Mouse (Mus musculus): ENCODE data around the gene Pecr. TPM values are rescaled to one million over a fixed set of nuclear protein-coding genes. Genes with fewer than 3 reads are reported as not detected.
"Not testable (repeated sequence)": the region's sequence is repeated elsewhere in the genome, so short reads cannot be mapped to it uniquely, and the experiment has no call there.

Gene Pecr
- polyA plus RNA-seq, 1 experiment, result 4.5 TPM

DNA sequence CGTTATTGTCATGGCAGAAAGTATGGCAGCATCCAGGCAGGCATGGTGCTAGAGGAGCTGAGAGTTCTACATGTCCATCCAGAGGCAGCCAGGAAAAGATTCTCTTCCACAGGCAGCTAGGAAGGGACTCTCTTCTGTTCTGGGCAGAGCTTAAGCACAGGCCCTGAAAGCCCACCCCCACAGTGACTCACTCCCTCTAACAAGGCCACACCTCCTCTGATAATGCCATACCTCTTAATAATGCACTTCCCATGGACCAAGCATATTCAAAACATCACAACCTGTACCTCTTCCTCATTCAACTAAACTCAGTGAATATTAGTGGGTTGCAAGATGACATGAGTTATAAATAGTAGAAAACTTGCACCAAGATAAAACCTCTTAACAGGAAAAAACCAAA, 32.3 kb downstream of the Pecr start:
- no peak for DNase-seq (ENCODE audit: low read depth)
- no peak for TF ChIP-seq CTCF (IDR thresholded peaks at IDR 0.05; ENCODE audit: borderline replicate concordance, extremely low read depth, insufficient read depth, insufficient read length)
- TF ChIP-seq POLR2A (IDR thresholded peaks at IDR 0.05; ENCODE audit: borderline replicate concordance, extremely low read depth, insufficient read depth, insufficient read length, poor library complexity, severe bottlenecking), result no peak

DNA sequence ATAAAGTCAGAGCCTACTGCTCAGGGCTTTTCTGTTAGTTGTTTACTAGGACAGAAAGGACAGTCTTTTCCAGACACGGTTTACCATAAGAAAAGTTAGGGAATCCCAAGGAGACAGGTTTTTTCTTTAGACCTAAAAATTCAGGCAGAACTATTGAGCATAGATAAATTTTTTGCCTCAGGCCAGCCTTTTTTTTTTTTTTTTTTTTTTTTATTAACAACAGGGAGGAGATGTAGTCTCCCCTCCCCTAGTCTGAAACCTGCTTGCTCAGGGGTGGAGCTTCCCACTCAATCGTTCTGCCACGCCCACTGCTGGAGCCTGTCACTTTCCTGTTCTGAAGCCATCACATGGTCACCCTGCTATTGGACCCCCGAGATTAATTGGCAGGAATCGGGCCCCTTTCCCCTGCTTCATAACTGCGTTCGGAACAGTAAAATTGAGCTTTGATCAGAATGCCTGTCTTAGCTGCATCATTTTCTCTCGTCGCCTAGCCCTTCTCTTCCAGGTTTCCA, 35.8 kb downstream of the Pecr start:
- not testable (repeated sequence) for DNase-seq (ENCODE audit: low read depth)

DNA sequence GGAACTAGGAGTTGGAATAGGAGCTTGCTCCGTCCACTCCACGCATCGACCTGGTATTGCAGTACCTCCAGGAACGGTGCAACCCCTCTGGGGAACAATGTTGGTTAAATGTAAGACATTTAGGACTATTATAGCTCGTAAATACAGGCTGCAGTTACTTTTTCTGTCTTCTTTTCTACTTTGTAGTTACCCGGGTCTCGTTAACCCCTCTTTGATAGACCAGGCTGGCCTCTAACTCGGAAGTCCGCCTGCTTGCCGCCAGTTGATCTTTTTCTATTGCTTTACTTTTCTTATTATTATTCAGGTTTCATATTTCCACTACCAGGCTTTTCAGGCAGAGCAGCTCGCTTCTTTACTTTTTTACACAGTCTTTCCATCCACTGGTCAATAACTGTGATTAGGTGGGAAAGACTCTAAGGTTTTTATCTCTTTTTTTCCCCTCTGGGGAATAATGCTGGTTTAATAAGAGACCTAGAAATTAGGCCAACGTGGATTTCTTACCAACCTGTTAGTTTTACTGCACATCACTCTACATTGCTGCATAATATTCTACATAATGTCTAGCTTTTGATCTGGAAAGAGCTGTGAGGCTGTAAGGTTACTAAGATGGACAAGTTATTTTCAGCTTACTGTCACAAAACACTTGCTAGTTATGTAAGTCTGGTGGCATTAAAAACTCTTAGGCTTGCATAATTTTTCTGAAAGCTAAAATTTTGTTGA, 39.6 kb downstream of the Pecr start:
- no peak for TF ChIP-seq CTCF (IDR thresholded peaks at IDR 0.05; ENCODE audit: borderline replicate concordance, extremely low read depth, insufficient read depth, insufficient read length)
- TF ChIP-seq POLR2A (IDR thresholded peaks at IDR 0.05; ENCODE audit: borderline replicate concordance, extremely low read depth, insufficient read depth, insufficient read length, poor library complexity, severe bottlenecking), result 0 out of 2 replicates have a peak, but pooled peaks have one; percentile 30
- peak; percentile 93 for DNase-seq (ENCODE audit: low read depth)

- TF ChIP-seq CTCF (IDR thresholded peaks at IDR 0.05; ENCODE audit: borderline replicate concordance, extremely low read depth, insufficient read depth, insufficient read length) (no peak), POLR2A (IDR thresholded peaks at IDR 0.05; ENCODE audit: borderline replicate concordance, extremely low read depth, insufficient read depth, insufficient read length, poor library complexity, severe bottlenecking) (peak; percentile 71; the same call in 1 of the 2 replicates)
Observed at GRCm38 (mm10) chr1:72243656-72244316, 40.3 kb downstream of the Pecr start.

DNA sequence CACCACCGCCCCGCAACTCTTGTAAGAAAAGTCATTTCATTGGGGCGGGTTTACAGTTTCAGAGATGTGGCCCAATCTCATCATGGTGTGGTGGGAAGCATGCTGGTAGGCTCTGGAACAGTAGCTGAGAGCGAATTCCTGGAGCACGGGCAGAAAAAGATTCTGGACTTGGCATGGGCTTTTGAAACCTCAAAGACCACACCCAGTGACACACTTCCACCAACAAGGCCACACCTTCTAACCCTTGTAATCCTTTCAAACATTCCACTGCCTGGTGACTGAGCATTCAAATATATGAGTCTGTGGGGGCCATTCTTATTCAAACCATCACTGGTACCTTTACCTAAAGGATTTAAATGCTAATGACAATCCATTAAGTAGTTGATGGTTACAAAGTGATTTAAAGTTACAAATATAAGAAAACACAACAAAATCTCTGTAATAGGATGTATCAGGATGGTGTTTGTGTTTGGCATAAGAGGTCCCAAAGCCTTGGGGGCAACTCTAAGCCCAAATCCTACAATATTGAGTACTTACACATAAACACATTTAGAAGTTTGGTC, 41.5 kb downstream of the Pecr start:
- no peak for TF ChIP-seq CTCF (IDR thresholded peaks at IDR 0.05; ENCODE audit: borderline replicate concordance, extremely low read depth, insufficient read depth, insufficient read length)
- no peak for DNase-seq (ENCODE audit: low read depth)

More at GRCm38 (mm10) chr1:72243656-72244316, 40.3 kb downstream of the Pecr start:
- peak; percentile 98 for DNase-seq (ENCODE audit: low read depth)

- not testable (repeated sequence) for DNase-seq (ENCODE audit: low read depth)
Observed at GRCm38 (mm10) chr1:72239113-72239512, 45.0 kb downstream of the Pecr start.

- no peak for DNase-seq (ENCODE audit: low read depth)
- no peak for TF ChIP-seq CTCF (IDR thresholded peaks at IDR 0.05; ENCODE audit: borderline replicate concordance, extremely low read depth, insufficient read depth, insufficient read length)
- TF ChIP-seq POLR2A (IDR thresholded peaks at IDR 0.05; ENCODE audit: borderline replicate concordance, extremely low read depth, insufficient read depth, insufficient read length, poor library complexity, severe bottlenecking), result no peak
Observed at GRCm38 (mm10) chr1:72238016-72238580, 46.0 kb downstream of the Pecr start.

GRCm38 (mm10) chr1:72237007-72237775, 46.9 kb downstream of the Pecr start:
- TF ChIP-seq CTCF (IDR thresholded peaks at IDR 0.05; ENCODE audit: borderline replicate concordance, extremely low read depth, insufficient read depth, insufficient read length) (no peak), POLR2A (IDR thresholded peaks at IDR 0.05; ENCODE audit: borderline replicate concordance, extremely low read depth, insufficient read depth, insufficient read length, poor library complexity, severe bottlenecking) (no peak)
- DNase-seq (ENCODE audit: low read depth), result peak; percentile 54

DNA sequence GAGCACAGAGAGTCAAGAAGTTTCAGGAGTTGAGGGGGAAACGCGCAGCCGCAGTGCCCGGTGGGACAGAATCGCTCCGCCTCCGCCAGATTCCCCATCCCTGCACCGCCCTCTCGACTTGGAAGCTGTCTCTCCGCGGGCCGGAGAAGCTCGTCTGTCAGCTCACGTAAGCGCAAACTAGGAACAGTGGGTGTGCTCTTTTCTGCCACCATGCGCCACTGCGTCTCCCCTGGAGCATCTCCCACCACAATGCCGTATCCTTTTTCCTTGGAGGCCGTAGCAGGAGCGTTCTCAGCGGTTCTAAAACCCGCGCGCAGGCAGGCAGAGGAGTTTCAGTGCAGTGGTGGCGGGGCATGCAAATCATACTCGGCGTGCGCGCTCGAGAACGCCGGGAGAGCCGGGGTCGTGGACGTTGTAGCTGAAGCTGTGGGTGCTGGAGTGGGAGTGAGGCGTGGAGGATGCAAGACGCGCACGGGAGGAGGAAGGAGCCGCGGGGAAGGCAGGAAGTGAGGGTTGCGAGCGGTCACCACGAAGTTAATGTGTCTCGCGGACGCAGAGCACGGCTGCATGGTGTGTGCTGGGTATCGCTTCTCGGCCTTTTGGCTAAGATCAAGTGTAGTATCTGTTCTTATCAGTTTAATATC, 47.6 kb downstream of the Pecr start:
- DNase-seq (ENCODE audit: low read depth), result peak; percentile 91

DNA sequence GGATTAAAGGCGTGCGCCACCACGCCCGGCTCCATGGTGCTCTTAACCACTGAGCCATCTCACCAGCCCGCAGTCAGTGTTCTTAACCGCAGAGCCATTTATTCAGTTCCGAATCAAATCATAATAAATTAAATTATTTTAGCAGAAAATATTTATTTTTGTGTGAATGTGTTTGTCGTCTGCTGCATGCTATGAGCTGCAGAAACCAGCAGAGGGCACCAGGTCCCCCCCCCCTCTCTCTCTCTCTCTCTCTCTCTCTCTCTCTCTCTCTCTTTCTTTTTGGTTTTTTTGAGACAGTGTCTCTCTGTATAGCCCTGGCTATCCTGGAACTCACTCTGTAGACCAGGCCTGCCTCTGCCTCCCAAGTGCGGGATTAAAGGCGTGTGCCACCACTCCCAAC, 51.5 kb downstream of the Pecr start:
- DNase-seq (ENCODE audit: low read depth), result not testable (repeated sequence)

DNA sequence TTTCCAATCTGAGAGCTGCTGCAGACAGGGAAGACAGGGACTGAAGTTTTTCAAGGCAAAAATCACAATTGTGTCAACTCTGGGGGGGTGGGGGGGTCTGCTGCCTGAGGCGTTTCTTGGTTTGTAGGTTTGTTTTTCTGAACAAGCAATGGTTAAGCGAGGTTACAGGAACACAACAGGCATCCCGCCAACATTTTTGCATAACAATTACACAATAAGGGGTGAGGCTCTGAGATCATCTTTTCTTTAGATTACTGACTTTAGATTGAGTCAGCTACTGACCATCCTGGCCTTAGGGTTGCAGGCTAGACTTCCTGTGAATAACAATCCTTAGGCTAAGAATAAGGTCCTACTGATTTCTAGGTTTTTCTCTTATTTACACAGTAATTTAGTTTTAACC, 55.1 kb downstream of the Pecr start:
- no peak for DNase-seq (ENCODE audit: low read depth)
- TF ChIP-seq POLR2A (IDR thresholded peaks at IDR 0.05; ENCODE audit: borderline replicate concordance, extremely low read depth, insufficient read depth, insufficient read length, poor library complexity, severe bottlenecking) (no peak), CTCF (IDR thresholded peaks at IDR 0.05; ENCODE audit: borderline replicate concordance, extremely low read depth, insufficient read depth, insufficient read length) (no peak)

More for the DNA sequence above, 51.5 kb downstream of the Pecr start:
- peak; percentile 23; the same call in 1 of the 2 replicates for TF ChIP-seq CTCF (IDR thresholded peaks at IDR 0.05; ENCODE audit: borderline replicate concordance, extremely low read depth, insufficient read depth, insufficient read length)

Data from brain, embryonic 14.5 days (tissue).